Mouse (Mus musculus) midbrain, postnatal 0 days (tissue): ENCODE results near the gene Ilvbl. TPM values are rescaled to one million over a fixed set of nuclear protein-coding genes. Genes with fewer than 3 reads are reported as not detected.

Experiments used
- ATAC-seq: fragments of 200-750 bp; cut with Nextera tagmentation; 2 replicates; pipeline ENCODE4 v1.8.0; 2017; ENCODE audit warnings: moderate number of reproducible peaks, mild to moderate bottlenecking, moderate TSS enrichment, moderate library complexity; ENCODE audit not compliant: low FRiP score
- DNase-seq: peaks from one replicate; pipeline ENCODE4 v3.0.0-alpha.2; 2015; ENCODE audit warnings: low spot score
- H3K27ac ChIP-seq: fragments of 300-500 bp; sonication (generic); 2 replicates; pipeline ENCODE4 v1.5.1; 2014; ENCODE audit warnings: low read depth, mild to moderate bottlenecking, low read length, mixed read lengths
- H3K27me3 ChIP-seq: fragments of 300-500 bp; sonication (generic); 2 replicates; pipeline ENCODE4 v1.6.1; 2014; ENCODE audit warnings: low read length, control low read depth, mixed read lengths; ENCODE audit not compliant: insufficient read depth
- H3K36me3 ChIP-seq: fragments of 300-500 bp; sonication (generic); 2 replicates; pipeline ENCODE4 v1.6.1; 2014; ENCODE audit warnings: low read length, control low read depth, mixed read lengths; ENCODE audit not compliant: insufficient read depth
- H3K4me1 ChIP-seq: fragments of 300-500 bp; sonication (generic); 2 replicates; pipeline ENCODE4 v1.6.1; 2014; ENCODE audit warnings: mild to moderate bottlenecking, control low read depth, antibody characterized with exemption, low read length, mixed read lengths; ENCODE audit not compliant: insufficient read depth
- H3K4me2 ChIP-seq: fragments of 300-500 bp; sonication (generic); 2 replicates; pipeline ENCODE4 v1.6.1; 2014; ENCODE audit warnings: low read depth, mild to moderate bottlenecking, low read length, mixed read lengths; ENCODE audit not compliant: poor library complexity, severe bottlenecking
- H3K4me3 ChIP-seq: fragments of 300-500 bp; sonication (generic); 2 replicates; pipeline ENCODE4 v1.5.1; 2014; ENCODE audit warnings: low read depth, mild to moderate bottlenecking, low read length, moderate library complexity
- H3K9ac ChIP-seq: fragments of 300-500 bp; sonication (generic); replicated peaks from 2 replicates; pipeline ENCODE4 v1.6.1; 2014; ENCODE audit warnings: mild to moderate bottlenecking, low read length, moderate library complexity, mixed read lengths; ENCODE audit not compliant: poor library complexity, severe bottlenecking
- H3K9me3 ChIP-seq: fragments of 300-500 bp; sonication (generic); 2 replicates; pipeline ENCODE4 v1.6.1; 2016; ENCODE audit warnings: low read length, control low read depth
- CTCF ChIP-seq: IDR thresholded peaks from 2 replicates; pipeline ENCODE4 v1.5.1; 2016; ENCODE audit warnings: antibody characterized with exemption, mild to moderate bottlenecking
- WGBS: fragments of 180-500 bp; shearing (Covaris S2); extraction: QIAGEN DNeasy Blood & Tissue Kit; methylation state at CpG from one replicate; pipeline ENCODE4 v1.1.7; 2014; 5-methylcytosine and 5-hydroxymethylcytosine counted together
- polyA plus RNA-seq: library from polyadenylated mRNA; unstranded; fragments of >200 nt; fragmentation: Nextera tagmentation; extraction: Ambion mirVana; gene quantifications from 2 replicates; pipeline ENCODE4 v1.2.1, GENCODE M21; 2015
- total RNA-seq: library from RNA; depleted of rRNA; stranded (reverse); fragments of >200 nt; gene quantifications from 2 replicates; pipeline ENCODE4 v1.2.3, GENCODE M21; 2014

Gene Ilvbl
- total and polyA plus RNA-seq, 2 experiments from 2014 or later = 50.1 to 82.1 TPM

DNA sequence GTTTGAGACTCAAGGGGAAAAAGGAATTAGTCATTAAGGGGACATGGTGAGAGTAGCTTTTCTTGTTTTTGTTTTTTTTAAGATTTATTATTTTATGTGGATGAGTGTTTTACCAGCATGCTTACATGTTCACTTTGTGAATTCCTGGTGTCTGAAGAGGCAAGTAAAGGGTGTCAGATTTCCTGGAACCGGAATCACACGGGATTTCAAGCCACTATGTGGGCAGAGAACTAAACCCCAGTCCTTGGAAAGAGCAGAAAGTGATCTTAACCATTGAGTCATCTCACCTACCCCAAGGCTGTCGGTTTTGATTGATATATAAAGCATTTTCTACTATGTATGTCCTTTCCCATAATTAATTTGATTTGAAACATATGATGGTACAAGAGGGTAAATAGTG lies 4.5 kb upstream of the Ilvbl start:
- DNase-seq = no peak
- Histone ChIP-seq H3K27me3 (no peaks in the 10 kb centered on the region), H3K27ac (no peak overlapping the region), H3K4me2 (no peak overlapping the region), H3K9me3 (no peaks in the 10 kb centered on the region), H3K36me3 (no peaks in the 10 kb centered on the region), H3K4me1 (no peaks in the 10 kb centered on the region), H3K9ac (no peak overlapping the region), H3K4me3 (no peak overlapping the region)
- WGBS = 59% methylated on average over 3 of the region's 3 CpGs
- ATAC-seq = no peak
- no peak for TF ChIP-seq CTCF

DNA sequence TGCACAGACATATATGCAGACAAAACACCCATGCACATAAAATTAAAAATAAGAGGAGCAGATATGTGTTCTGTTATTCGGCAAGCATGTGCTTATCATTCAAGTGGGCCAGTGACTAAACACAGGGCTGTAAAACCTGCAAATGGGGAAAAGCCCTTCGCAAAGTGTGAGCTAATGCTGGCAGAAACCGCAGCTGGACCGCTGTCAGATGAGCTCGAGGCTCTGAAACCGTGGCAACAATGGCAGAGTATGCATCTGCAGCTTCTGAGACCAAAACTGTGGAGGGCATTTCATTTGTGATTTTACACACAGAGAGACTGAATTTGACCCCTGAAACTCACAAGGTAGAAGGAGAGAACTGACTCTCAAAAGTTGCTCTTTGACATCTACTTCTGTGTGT lies 3.7 kb upstream of the Ilvbl start:
- Histone ChIP-seq H3K4me2 (no peak overlapping the region), H3K9me3 (no peaks in the 10 kb centered on the region), H3K27ac (no peak overlapping the region), H3K27me3 (no peaks in the 10 kb centered on the region), H3K9ac (no peak overlapping the region), H3K36me3 (no peaks in the 10 kb centered on the region), H3K4me3 (no peak overlapping the region), H3K4me1 (no peaks in the 10 kb centered on the region)
- no peak for ATAC-seq
- TF ChIP-seq CTCF = no peak
- 63% methylated on average over 6 of the region's 6 CpGs for WGBS
- no peak for DNase-seq

- Histone ChIP-seq H3K9ac (no peak overlapping the region), H3K4me1 (peaks cover 2% of the 10 kb centered on the region; the same call in 1 of the 2 replicates), H3K9me3 (no peaks in the 10 kb centered on the region), H3K27me3 (no peaks in the 10 kb centered on the region), H3K4me3 (no peak overlapping the region), H3K36me3 (no peaks in the 10 kb centered on the region), H3K27ac (no peak overlapping the region), H3K4me2 (no peak overlapping the region)
- ATAC-seq (no peak), DNase-seq (no peak)
- TF ChIP-seq CTCF = no peak
- WGBS = 65% methylated on average over 2 of the region's 2 CpGs
These were observed 3.2 kb upstream of the Ilvbl start for GRCm38 (mm10) chr10:78570897-78571296.

DNA sequence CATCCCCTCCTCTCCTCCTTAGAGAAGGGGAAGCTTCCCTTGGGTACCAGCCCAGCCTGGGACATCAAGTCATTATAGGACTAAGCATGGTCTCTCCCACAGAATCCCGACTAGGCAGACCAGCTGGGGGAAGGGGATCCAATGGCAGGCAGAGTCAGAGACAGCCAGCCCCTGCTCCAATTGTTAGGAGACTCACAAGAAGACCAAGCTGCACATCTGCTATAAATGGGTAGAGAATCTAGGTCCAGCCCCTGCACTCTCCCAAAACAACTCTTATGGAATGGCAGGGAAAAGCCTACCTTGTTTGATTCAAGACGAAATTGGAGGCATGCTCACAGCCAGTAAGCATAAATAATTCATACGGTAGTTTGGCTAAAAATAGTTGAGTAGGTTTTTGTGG lies 920 bp upstream of the Ilvbl start:
- H3K4me2 ChIP-seq = no peak overlapping the region
- H3K9me3 ChIP-seq = no peaks in the 10 kb centered on the region
- peaks cover 2% of the 10 kb centered on the region; the same call in 1 of the 2 replicates for H3K4me1 ChIP-seq
- no peak for TF ChIP-seq CTCF
- no peaks in the 10 kb centered on the region for H3K27me3 ChIP-seq
- no peak overlapping the region for H3K4me3 ChIP-seq
- no peak overlapping the region for H3K27ac ChIP-seq
- 0 out of 2 replicates have a peak, but pooled peaks cover 6% of the 10 kb centered on the region for H3K36me3 ChIP-seq
- DNase-seq = no peak
- no peak overlapping the region for H3K9ac ChIP-seq
- 59% methylated on average over 3 of the region's 3 CpGs for WGBS
- ATAC-seq = no peak

DNA sequence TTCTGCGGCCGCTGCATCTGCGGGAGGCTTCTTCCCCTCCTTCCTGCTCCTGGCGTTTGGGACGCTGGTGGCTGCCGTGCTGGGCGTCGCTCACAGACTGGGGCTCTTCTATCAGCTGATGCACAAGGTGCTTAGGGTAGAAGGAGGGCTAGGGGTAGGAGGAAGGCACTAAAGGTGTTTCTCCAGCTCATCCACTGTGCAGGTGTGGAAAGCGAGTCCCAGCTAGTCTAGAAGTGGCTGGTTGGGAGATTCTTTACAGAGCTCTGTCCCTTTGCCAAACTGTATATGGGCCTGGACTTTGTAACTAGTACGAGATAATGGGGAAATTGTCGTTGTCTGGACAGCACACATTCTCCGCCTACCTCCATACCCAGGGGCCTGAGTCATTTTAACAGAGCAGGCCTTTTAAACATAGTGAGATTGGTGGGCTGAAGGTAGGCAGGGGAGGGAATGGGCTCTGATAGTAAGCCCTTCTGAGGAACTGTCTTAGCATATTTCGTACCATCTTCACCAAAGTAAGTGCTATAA lies 1.0 kb downstream of the Ilvbl start:
- ATAC-seq (peak; percentile 17), DNase-seq (no peak)
- peaks cover 18% of the 10 kb centered on the region for H3K36me3 ChIP-seq
- H3K9me3 ChIP-seq = no peaks in the 10 kb centered on the region
- peak overlapping the region; percentile 86; the same call in 1 of the 2 replicates for H3K27ac ChIP-seq
- H3K9ac ChIP-seq = peak overlapping the region; percentile 71
- H3K4me1 ChIP-seq = peaks cover 2% of the 10 kb centered on the region; the same call in 1 of the 2 replicates
- H3K4me2 ChIP-seq = peak overlapping the region; percentile 72
- H3K4me3 ChIP-seq = peak overlapping the region; percentile 59
- H3K27me3 ChIP-seq = no peaks in the 10 kb centered on the region
- whole genome bisulfite sequencing = 16% methylated on average over 13 of the region's 13 CpGs
- no peak for TF ChIP-seq CTCF

DNA sequence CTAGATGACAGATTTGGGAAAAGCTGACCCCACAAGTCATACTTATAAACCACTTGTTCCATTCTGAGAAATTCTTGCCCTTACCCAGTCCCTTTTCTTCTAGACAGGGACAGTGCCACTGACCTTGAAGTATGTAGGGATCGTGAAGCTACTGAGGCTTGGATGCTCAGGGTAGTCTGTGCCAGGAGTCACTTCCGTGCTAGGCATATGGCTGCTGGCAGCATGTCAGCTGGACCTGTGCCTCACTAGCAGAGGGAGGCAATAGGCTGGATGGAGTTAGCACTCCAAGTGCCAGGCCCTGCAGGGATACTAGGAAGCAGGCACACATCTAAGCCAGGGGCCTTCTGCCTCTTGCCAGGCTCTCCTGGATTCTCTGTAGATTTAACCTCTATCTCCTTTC lies 1.5 kb downstream of the Ilvbl start:
- no peak for TF ChIP-seq CTCF
- 70% methylated on average over 2 of the region's 2 CpGs for WGBS
- Histone ChIP-seq H3K9me3 (no peaks in the 10 kb centered on the region), H3K27me3 (no peaks in the 10 kb centered on the region), H3K4me2 (peak overlapping the region; percentile 72), H3K9ac (0 out of 2 replicates have a peak overlapping the region, but pooled peaks have one; percentile 71), H3K27ac (no peak overlapping the region), H3K36me3 (peaks cover 23% of the 10 kb centered on the region), H3K4me1 (peaks cover 2% of the 10 kb centered on the region; the same call in 1 of the 2 replicates), H3K4me3 (peak overlapping the region; percentile 59; the same call in 1 of the 2 replicates)
- ATAC-seq (no peak), DNase-seq (peak; percentile 82)
